Mouse (Mus musculus) stomach, postnatal 0 days (tissue): Measurements from ENCODE around the gene Dst. TPM values are rescaled to one million over a fixed set of nuclear protein-coding genes. Genes with fewer than 3 reads are reported as not detected.

Experiments
- ATAC-seq: fragments of 200-750 bp; cut with Nextera tagmentation; 2 replicates; pipeline ENCODE4 v1.8.0; 2017; ENCODE audit not compliant: low FRiP score, low TSS enrichment
- DNase-seq: peaks from one replicate; pipeline ENCODE4 v3.0.0-alpha.2; 2016; ENCODE audit warnings: low spot score
- H3K27ac ChIP-seq: fragments of 300-500 bp; sonication (generic); replicated peaks from 2 replicates; pipeline ENCODE4 v1.5.1; 2014; ENCODE audit warnings: mild to moderate bottlenecking, control low read depth
- H3K27me3 ChIP-seq: fragments of 300-500 bp; sonication (generic); 2 replicates; pipeline ENCODE4 v1.6.1; 2014; ENCODE audit warnings: low read length; ENCODE audit not compliant: control insufficient read depth, insufficient read depth
- H3K36me3 ChIP-seq: fragments of 300-500 bp; sonication (generic); 2 replicates; pipeline ENCODE4 v1.6.1; 2014; ENCODE audit warnings: low read length, mixed read lengths; ENCODE audit not compliant: control insufficient read depth, insufficient read depth
- H3K4me1 ChIP-seq: fragments of 300-500 bp; sonication (generic); replicated peaks from 2 replicates; pipeline ENCODE4 v1.6.1; 2014; ENCODE audit warnings: antibody characterized with exemption; ENCODE audit not compliant: control insufficient read depth, insufficient read depth
- H3K4me2 ChIP-seq: fragments of 300-500 bp; sonication (generic); replicated peaks from 2 replicates; pipeline ENCODE4 v1.6.1; 2014; ENCODE audit warnings: low read depth, mild to moderate bottlenecking, control low read depth, moderate library complexity
- H3K4me3 ChIP-seq: fragments of 300-500 bp; sonication (generic); 2 replicates; pipeline ENCODE4 v1.5.1; 2014; ENCODE audit warnings: low read depth, low read length, control low read depth
- H3K9ac ChIP-seq: fragments of 300-500 bp; sonication (generic); 2 replicates; pipeline ENCODE4 v1.6.1; 2014; ENCODE audit warnings: mild to moderate bottlenecking, low read length, control low read depth, mixed read lengths
- H3K9me3 ChIP-seq: fragments of 300-500 bp; sonication (generic); 2 replicates; pipeline ENCODE4 v1.6.1; 2016; ENCODE audit warnings: low read length; ENCODE audit not compliant: control insufficient read depth
- CTCF ChIP-seq: IDR thresholded peaks from 2 replicates; pipeline ENCODE4 v1.5.1; 2016; ENCODE audit warnings: antibody characterized with exemption, low read depth, mild to moderate bottlenecking, moderate library complexity
- EP300 ChIP-seq: optimal IDR thresholded peaks from 2 replicates; pipeline ENCODE3; 2016; ENCODE audit warnings: antibody characterized with exemption
- WGBS: fragments of 180-500 bp; shearing (Covaris S2); extraction: QIAGEN DNeasy Blood & Tissue Kit; methylation state at CpG from one replicate; pipeline ENCODE4 v1.1.7; 2014; 5-methylcytosine and 5-hydroxymethylcytosine counted together
- polyA plus RNA-seq: library from polyadenylated mRNA; unstranded; fragments of >200 nt; fragmentation: Nextera tagmentation; extraction: Ambion mirVana; gene quantifications from 2 replicates; pipeline ENCODE4 v1.2.1, GENCODE M21; 2015

Gene Dst
- polyA plus RNA-seq, 1 experiment from 2014 or later = 16.4 TPM

DNA sequence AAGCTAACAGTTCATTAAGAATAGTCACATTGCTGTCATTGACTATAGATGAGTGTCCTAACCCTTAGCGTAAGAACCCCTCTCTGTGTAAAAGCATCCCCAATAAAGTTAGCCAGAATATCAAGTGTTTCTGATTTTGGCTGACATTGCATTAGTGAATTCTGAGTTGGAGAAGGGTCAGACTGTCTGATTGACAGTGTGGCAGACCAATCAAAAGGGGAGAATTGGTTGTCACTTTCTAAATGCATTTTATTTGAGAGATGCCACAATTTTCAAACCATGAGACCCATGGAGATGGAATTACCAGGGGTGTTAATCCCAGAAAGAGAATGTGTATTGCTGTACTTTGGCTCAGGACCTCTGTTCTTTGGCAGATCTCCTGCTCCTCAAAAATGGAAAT is 125.5 kb downstream of the Dst start:
- ATAC-seq (no peak), DNase-seq (no peak)
- TF ChIP-seq EP300 (no peak), CTCF (no peak)
- Histone ChIP-seq H3K36me3 (no peaks in the 10 kb centered on the region), H3K4me1 (no peaks in the 10 kb centered on the region), H3K4me2 (no peak overlapping the region), H3K9ac (no peak overlapping the region), H3K9me3 (no peaks in the 10 kb centered on the region), H3K27ac (no peak overlapping the region), H3K27me3 (no peaks in the 10 kb centered on the region), H3K4me3 (no peak overlapping the region)
- WGBS = 88% methylated on average over 1 of the region's 1 CpGs

GRCm38 (mm10) chr1:34033958-34034357 is 125.9 kb downstream of the Dst start:
- Histone ChIP-seq H3K27me3 (no peaks in the 10 kb centered on the region), H3K27ac (no peak overlapping the region), H3K36me3 (no peaks in the 10 kb centered on the region), H3K9ac (no peak overlapping the region), H3K4me3 (no peak overlapping the region), H3K4me1 (no peaks in the 10 kb centered on the region), H3K9me3 (no peaks in the 10 kb centered on the region), H3K4me2 (no peak overlapping the region)
- ATAC-seq (no peak), DNase-seq (no peak)
- no peak for TF ChIP-seq CTCF
- TF ChIP-seq EP300 = no peak
- WGBS = 78% methylated on average over 3 of the region's 3 CpGs

DNA sequence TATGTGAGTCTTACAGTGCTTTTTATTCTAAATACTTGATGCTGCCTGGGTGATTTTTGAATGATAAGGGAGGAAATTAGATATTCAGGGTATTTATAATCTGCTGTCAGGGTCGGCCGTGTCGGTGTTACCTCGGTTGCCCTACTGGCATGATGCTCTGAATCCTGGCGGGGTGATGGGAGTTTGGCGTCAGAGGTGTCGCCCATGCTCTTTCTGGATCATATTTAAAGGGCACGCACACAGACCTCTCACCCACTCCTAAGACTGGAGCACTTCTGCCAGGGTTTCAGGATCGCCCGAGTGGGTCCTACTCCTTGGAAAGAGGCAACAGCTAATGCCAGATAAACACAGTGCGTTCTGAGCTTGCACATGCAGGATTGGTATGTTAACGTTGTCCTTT is 128.1 kb downstream of the Dst start:
- Histone ChIP-seq H3K36me3 (no peaks in the 10 kb centered on the region), H3K4me3 (no peak overlapping the region), H3K27me3 (no peaks in the 10 kb centered on the region), H3K9me3 (no peaks in the 10 kb centered on the region), H3K9ac (no peak overlapping the region), H3K27ac (no peak overlapping the region), H3K4me1 (no peaks in the 10 kb centered on the region), H3K4me2 (no peak overlapping the region)
- ATAC-seq (no peak), DNase-seq (no peak)
- TF ChIP-seq CTCF = no peak
- no peak for TF ChIP-seq EP300
- 73% methylated on average over 12 of the region's 12 CpGs for WGBS

DNA sequence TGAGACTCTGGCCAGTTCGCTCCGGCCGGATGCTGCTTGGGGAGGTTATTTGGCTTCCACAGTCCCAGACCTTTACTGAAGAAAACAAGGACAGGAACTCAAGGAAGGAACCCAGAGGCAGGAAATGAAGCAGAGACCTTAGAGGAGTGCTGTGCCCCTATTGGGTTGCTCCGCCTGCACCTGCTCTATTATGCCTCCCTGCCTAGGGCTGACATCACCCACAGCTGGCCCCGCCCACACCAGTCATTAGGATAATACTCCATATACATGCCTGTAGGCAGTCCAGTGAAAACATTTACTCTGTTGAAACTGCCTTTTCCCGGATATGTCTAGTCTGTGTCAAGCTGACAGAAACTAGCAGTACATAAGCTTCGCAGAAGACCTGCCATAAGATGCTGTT is 130.5 kb downstream of the Dst start:
- ATAC-seq (no peak), DNase-seq (no peak)
- no peak overlapping the region for H3K4me3 ChIP-seq
- no peak overlapping the region for H3K27ac ChIP-seq
- no peaks in the 10 kb centered on the region for H3K9me3 ChIP-seq
- WGBS = 88% methylated on average over 7 of the region's 7 CpGs
- no peak for TF ChIP-seq CTCF
- no peak for TF ChIP-seq EP300
- no peaks in the 10 kb centered on the region for H3K27me3 ChIP-seq
- H3K36me3 ChIP-seq = no peaks in the 10 kb centered on the region
- no peaks in the 10 kb centered on the region for H3K4me1 ChIP-seq
- H3K4me2 ChIP-seq = no peak overlapping the region
- H3K9ac ChIP-seq = no peak overlapping the region

DNA sequence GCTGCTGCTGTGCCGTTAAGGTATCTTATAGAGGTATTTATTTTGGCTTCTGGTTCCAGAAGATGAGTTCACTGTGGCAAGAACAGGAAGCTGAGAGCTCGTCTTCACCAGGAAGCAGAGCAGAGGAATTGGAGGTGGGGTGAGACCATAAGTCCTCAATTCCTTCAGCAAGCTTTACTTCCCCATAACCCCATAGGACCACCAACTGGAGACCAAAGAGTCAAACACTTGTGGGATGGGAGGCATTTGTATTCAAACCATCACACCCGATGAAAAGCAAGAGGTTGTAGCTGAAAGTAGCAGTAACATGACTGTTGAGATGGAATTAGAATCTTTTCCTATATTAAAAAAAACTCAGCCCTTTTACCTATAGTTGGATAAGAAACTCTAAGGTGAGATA is 132.0 kb downstream of the Dst start:
- Histone ChIP-seq H3K4me1 (no peaks in the 10 kb centered on the region), H3K4me3 (no peak overlapping the region), H3K9me3 (no peaks in the 10 kb centered on the region), H3K27ac (no peak overlapping the region), H3K36me3 (no peaks in the 10 kb centered on the region), H3K9ac (no peak overlapping the region), H3K27me3 (no peaks in the 10 kb centered on the region), H3K4me2 (no peak overlapping the region)
- no peak for ATAC-seq
- no peak for DNase-seq
- 71% methylated on average over 3 of the region's 3 CpGs for WGBS
- TF ChIP-seq EP300 = no peak
- no peak for TF ChIP-seq CTCF

GRCm38 (mm10) chr1:34040901-34041721 is 133.1 kb downstream of the Dst start:
- Histone ChIP-seq H3K4me2 (no peak overlapping the region), H3K27ac (no peak overlapping the region), H3K4me1 (no peaks in the 10 kb centered on the region), H3K27me3 (no peaks in the 10 kb centered on the region), H3K4me3 (no peak overlapping the region), H3K9ac (no peak overlapping the region), H3K36me3 (no peaks in the 10 kb centered on the region), H3K9me3 (no peaks in the 10 kb centered on the region)
- DNase-seq = no peak
- no peak; the same call in 1 of the 2 replicates for ATAC-seq
- TF ChIP-seq CTCF (no peak), EP300 (no peak)
- 29% methylated on average over 8 of the region's 8 CpGs for WGBS
